Mouse (Mus musculus) layer of hippocampus, adult 9-11 months (tissue): ENCODE results near the gene E2f2.
A peak's percentile ranks its signal among the peaks of the same experiment; 100 is the strongest.

ENCODE experiments used
- DNase-seq: peaks from one replicate; pipeline ENCODE4 v3.0.0; 2022

The E2f2 gene

GRCm38 (mm10) chr4:136172011-136172541 lies at the start of gene E2f2:
E2f2 (plus strand) TSS chr4:136172394.
- no peak for DNase-seq

GRCm38 (mm10) chr4:136123111-136123791 lies 48.9 kb upstream of the E2f2 start:
- no peak for DNase-seq

GRCm38 (mm10) chr4:136123792-136124161 lies 48.4 kb upstream of the E2f2 start:
- no peak for DNase-seq

- no peak for DNase-seq
Observed at GRCm38 (mm10) chr4:136124581-136124980, 47.6 kb upstream of the E2f2 start.

GRCm38 (mm10) chr4:136125458-136125857 lies 46.7 kb upstream of the E2f2 start:
- DNase-seq, result no peak

GRCm38 (mm10) chr4:136126019-136126418 lies 46.2 kb upstream of the E2f2 start:
- DNase-seq, result no peak

GRCm38 (mm10) chr4:136127670-136128069 lies 44.5 kb upstream of the E2f2 start:
- no peak for DNase-seq

- DNase-seq, result no peak
Observed at GRCm38 (mm10) chr4:136129842-136130241, 42.4 kb upstream of the E2f2 start.

GRCm38 (mm10) chr4:136133801-136134200 lies 38.4 kb upstream of the E2f2 start:
- no peak for DNase-seq

- no peak for DNase-seq
Observed at GRCm38 (mm10) chr4:136134418-136134977, 37.7 kb upstream of the E2f2 start.

GRCm38 (mm10) chr4:136134978-136135873 lies 37.0 kb upstream of the E2f2 start:
- DNase-seq, result peak; percentile 55

GRCm38 (mm10) chr4:136135874-136136728 lies 36.1 kb upstream of the E2f2 start:
- no peak for DNase-seq

- no peak for DNase-seq
Observed at GRCm38 (mm10) chr4:136139326-136140110, 32.7 kb upstream of the E2f2 start.

- DNase-seq, result peak; percentile 84
Observed at GRCm38 (mm10) chr4:136140327-136141250, 31.6 kb upstream of the E2f2 start.

- DNase-seq, result no peak
Observed at GRCm38 (mm10) chr4:136142267-136143192, 29.7 kb upstream of the E2f2 start.

- DNase-seq, result peak; percentile 85
Observed at GRCm38 (mm10) chr4:136143193-136143976, 28.8 kb upstream of the E2f2 start, which contains the start of gene Id3. Id3 (plus strand) TSS chr4:136143497.

GRCm38 (mm10) chr4:136144126-136144926 lies 27.9 kb upstream of the E2f2 start:
- DNase-seq, result no peak

GRCm38 (mm10) chr4:136144927-136145292 lies 27.3 kb upstream of the E2f2 start:
- no peak for DNase-seq
